Mouse (Mus musculus): ENCODE measurements around the gene Ppa1.

Ppa1 gene

DNA sequence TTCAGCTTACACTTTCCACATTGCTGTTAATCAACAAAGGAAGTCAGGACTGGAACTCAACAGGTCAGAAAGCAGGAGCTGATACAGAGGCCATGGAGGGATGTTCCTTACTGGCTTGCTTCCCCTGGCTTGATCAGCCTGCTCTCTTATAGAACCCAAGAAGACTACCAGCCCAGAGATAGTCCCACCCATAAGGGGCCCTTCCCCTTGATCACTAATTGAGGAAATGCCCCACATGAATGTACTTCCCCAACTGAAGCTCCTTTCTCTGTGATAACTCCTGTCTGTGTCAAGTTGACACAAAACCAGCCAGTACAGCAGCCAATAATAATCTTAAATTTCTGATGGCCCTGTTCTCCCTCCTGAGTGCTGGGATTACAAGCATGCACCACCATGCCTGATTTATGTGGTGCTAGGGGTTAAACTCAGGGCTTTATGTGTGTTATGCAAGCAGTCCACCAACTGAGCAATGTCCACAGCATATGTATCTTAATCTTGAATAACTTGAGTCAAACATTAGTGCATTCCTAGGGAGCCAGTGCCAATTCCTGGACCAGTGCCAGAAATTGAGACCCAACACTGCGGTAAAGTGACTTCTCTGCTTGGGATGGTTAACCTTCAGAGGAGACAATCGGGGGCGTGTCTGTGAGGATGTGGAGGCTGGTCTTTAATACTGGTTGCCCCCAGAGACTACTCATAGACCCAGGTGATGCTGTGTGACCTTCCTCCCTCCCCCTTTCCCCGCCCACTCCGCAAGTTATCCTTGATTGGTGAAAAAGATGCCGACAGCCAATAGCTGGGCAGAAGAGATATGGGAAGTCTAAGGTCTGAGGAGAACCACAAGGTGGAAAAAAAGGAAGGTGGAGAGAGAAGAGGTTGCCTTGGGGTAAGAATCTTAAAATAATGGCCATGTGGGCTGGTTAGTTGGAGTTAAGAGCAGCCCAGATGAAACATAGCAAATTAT is 58.3 kb downstream of the Ppa1 start:
- no peak for TF ChIP-seq GATA4 (IDR thresholded peaks at IDR 0.05; ENCODE audit: insufficient replicate concordance, low read length)

DNA sequence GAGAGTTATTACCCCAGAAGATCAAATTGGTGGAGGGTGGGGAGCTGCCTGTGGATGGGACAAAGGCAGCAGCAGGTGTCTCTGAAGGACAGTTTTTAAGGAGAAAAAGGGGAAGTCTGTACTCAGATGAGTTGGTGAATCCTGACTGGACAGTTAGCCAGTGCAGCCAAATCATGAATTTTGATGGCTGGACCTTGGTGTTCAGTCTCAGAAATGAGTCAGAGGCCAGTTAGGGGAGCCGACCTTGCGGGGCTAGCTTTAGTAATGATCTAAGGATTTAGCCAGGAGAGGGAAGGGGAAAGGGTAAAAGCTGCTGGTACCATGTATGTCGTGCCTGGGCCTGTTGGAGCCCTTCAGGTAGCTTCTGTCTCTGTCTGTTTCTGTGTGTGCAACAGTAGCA is 65.2 kb downstream of the Ppa1 start:
- TF ChIP-seq GATA4 (IDR thresholded peaks at IDR 0.05; ENCODE audit: insufficient replicate concordance, low read length) = no peak

DNA sequence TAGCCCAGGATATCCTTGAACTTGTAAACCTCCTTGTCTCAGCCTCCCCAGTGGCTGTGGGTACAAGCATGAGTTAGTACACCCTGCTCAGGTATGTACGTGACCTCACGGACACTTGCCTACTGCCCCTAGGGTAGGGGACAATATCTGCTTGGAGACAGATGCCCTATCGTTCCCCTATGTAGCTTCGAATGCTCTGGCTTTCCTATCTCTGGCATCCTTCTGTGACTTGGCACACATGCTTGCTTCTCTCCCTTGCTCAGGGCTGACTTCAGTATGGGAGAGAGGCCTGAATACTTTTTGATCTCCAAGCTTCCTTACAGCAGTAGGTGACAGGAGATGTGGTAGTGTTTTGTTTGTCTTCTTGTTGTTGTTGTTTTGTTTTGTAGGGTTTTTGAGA is 65.8 kb downstream of the Ppa1 start:
- TF ChIP-seq GATA4 (IDR thresholded peaks at IDR 0.05; ENCODE audit: insufficient replicate concordance, low read length) = no peak

DNA sequence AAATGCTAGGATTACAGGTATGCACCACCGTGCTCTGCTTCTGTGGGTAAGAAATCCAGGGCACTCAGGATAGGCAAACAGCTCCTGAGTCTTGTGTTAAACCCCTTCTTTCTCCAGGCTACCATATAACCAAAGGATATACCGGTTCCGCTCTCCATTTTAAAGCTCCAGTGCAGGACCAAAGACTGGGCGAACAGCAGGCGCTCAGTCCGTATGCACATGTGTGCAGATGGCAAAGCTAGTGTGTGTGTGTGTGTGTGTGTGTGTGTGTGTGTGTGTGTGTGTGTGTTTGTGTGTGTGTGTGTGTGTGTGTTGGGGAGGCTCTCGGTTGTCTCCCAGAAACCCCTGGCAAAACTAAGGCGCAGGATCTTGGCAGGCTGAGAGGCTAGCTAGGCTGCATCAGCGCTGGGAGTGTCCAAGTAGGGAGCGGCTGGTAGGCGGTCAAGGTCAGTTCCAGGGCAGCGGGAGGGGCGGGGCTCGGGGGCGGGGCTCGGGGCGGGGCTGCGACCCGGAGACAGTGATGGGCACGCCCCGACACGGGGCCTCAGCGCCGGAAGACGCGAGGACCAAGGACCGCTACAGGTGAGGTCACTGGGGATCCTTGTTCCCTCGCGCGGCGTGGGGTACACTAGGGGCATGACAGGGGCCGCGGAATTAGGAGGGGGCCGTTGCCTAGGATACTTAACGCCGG is 66.6 kb downstream of the Ppa1 start, which contains the start of gene Aifm2:
Gene Aifm2, plus strand, starts transcription at position 493 of the 691 bp plus-strand sequence.
- no peak for TF ChIP-seq GATA4 (IDR thresholded peaks at IDR 0.05; ENCODE audit: insufficient replicate concordance, low read length)

DNA sequence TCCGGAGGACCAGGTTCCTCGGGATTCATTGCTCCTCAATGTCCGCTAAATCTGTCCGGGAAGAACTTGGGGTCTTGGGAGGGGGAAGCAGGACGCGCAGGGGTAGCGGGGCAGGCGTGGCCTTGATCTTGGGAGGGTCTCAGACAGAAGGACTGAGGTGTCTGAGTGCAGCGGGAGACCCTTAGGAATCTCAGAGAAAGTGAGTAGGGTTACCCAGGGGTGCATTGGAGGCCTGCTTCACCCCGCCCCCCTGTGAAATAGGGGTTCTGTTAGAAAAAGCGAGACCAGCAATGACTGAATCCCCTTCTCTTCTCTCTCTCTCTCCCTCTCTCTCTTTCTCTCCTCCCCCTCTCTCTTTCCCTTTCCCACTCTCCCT is 67.1 kb downstream of the Ppa1 start:
- TF ChIP-seq GATA4 (IDR thresholded peaks at IDR 0.05; ENCODE audit: insufficient replicate concordance, low read length) = no peak

DNA sequence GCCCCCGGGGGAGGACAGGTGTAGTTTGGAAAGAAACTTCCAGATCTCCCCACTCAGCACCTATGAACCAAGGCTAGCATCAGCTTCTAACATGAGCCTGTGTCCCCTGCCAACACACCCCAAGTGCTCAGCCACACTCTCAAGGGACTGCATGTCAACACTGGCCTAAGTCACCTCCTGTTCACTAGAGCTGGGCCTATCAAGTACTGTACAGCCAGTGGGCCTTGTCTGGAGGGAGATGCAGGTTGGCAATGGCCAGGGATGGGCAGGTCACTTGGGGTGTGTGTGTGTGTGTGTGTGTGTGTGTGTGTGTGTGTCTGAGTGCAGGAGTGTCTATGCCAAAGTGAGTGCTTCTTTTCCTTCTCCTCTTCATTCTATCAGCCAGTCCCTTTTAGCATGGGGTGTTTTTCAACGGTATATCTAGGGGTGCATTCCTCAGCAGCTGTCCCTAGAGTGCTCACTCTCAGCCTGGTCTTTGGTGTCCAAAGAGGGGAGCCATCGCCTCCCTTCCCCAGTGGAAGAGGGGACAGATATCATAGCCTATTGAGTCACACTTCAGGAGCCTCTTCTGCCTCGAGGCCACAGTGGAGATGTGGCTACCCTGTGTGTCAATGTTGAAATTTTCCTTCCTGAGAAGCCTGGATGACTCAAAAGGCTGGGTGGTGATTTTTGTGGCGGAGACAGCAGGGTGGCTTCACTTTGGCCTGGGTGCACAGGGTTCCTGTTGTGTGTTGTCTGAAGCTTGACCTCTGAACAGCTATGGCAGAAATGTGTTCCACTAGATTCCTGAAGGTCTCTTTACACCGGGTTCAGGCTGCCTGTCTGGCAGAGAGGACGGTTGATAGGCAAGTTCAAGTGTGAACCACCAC is 67.9 kb downstream of the Ppa1 start:
- no peak for TF ChIP-seq GATA4 (IDR thresholded peaks at IDR 0.05; ENCODE audit: insufficient replicate concordance, low read length)

DNA sequence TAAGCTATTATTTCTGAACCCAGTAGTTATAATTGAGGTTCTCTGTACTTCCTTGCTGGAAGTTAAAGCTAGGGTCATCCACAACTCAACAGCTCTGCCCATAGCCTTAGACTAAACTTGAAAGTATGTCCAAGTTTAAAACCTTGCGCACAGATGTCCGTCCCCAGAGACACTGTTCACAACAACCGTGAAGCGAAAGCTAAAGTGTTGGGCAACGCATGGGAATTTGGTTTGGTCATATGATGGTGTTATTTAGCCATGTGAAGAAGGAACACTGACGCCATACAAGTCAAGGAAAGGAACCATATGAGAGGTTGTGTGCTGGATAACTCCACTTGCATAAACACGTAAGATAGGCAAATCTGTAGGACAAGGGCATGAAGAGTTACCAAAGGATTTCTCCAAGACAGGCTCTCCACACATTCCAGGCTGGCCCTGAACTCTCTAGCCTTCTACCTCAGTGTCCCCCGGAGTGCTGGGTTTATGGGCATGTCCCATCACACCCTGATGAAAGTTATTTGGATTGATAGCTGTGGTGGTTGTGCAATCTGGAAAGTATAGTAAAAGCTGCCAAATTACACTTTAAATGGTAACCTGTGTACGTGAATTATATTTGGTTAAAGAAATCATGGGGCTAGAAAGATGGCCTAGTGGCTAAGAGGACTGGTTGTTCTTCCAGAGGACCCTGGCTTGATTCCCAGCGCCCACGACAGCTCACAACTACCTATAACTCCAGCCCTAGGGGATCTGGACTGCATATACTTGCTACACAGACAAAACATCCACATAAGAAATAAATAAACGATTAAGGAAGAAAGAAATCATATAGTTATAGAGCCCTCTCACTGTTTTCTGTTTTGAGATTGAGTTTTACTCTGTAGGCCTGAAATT is 69.3 kb downstream of the Ppa1 start:
- no peak for TF ChIP-seq GATA4 (IDR thresholded peaks at IDR 0.05; ENCODE audit: insufficient replicate concordance, low read length)

- no peak for TF ChIP-seq GATA4 (IDR thresholded peaks at IDR 0.05; ENCODE audit: insufficient replicate concordance, low read length)
Observed at GRCm38 (mm10) chr10:61720331-61720730, 72.0 kb downstream of the Ppa1 start.

DNA sequence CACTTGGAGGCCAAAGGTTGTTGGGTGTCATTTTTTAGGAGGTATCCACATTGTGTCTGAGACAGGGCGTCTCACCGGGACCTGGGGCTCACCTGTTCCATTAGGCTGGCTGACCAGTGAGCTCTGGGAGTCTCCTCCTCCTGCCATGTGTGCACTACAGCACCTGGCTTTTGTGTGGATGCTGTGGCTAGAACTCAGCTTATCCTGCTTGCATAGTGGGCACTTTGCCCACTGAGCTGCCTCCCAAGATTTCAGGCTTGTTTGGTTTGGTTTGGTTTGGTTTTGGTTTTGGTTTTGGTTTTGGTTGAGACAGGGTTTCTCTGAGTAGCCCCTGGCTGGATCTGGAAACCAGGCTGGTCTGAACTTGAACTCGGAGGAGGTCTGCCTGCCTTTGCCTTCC is 73.9 kb downstream of the Ppa1 start:
- no peak for TF ChIP-seq GATA4 (IDR thresholded peaks at IDR 0.05; ENCODE audit: insufficient replicate concordance, low read length)

GRCm38 (mm10) chr10:61723271-61723670 is 74.9 kb downstream of the Ppa1 start:
- TF ChIP-seq GATA4 (IDR thresholded peaks at IDR 0.05; ENCODE audit: insufficient replicate concordance, low read length) = no peak
